Mouse (Mus musculus): ENCODE data around the gene 2310022A10Rik.

GRCm38 (mm10) chr7:27612940-27613339 lies 59.9 kb downstream of the 2310022A10Rik start:
- no peak for TF ChIP-seq CTCF (IDR thresholded peaks at IDR 0.05)
- TF ChIP-seq EP300 (IDR thresholded peaks at IDR 0.05; ENCODE audit: insufficient read depth, low read depth, low read length), result no peak
- no peak for TF ChIP-seq POLR2A (IDR thresholded peaks at IDR 0.05; ENCODE audit: insufficient read depth, low read depth, low read length)

Data from heart, adult 2 months (tissue).